Mouse (Mus musculus): ENCODE measurements at regions not wholly inside any gene's neighbourhood (a gene's known extent, or its start where the extent isn't known, plus 50 kb on each side); places are given as distances from the start of the nearest gene placed in this dataset.
A peak's percentile ranks its signal among the peaks of the same experiment; 100 is the strongest.

DNA sequence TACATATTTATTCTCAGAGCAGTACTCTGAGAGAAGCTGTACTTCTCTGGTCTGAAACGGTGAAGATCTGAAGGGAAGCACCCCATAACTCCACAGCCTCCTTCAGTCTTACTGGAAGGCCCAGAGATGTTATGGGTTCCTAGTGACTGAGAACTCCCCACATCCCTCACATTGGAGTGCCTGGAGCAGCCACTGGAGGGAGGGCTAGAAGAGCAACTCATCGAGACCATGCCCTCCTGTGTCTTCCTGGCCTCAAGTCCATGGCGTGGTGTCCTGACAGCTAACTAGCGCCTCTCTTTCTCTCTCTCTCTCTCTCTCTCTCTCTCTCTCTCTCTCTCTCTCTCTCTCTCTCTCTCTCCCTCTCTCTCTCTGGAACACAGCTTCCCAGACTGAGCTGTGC lies 340.4 kb downstream of the Mctp2 start:
- H3K4me1 ChIP-seq (ENCODE audit: control insufficient read depth, insufficient read depth, low read length): peaks cover 4% of the 10 kb centered on the region
- H3K79me2 ChIP-seq (replicated peaks; ENCODE audit: control insufficient read depth, insufficient read depth, low read length): no peaks in the 10 kb centered on the region
- TF ChIP-seq CTCF (IDR thresholded peaks at IDR 0.05) (peak; percentile 21; the same call in 1 of the 2 replicates), POLR2A (IDR thresholded peaks at IDR 0.05; ENCODE audit: insufficient read depth, low read depth, low read length) (no peak)
- H3K4me3 ChIP-seq: no peak overlapping the region
- no peaks in the 10 kb centered on the region for H3K27me3 ChIP-seq (ENCODE audit: control insufficient read depth, insufficient read depth, low read length)
- intact Hi-C loops (cut with DNase I): loop anchor here (10.0 kb wide), 1 partner anchor 1601 kb away; the partner anchor contains the start of gene Nr2f2
- no peak overlapping the region for H3K27ac ChIP-seq
- 63% methylated on average over 4 of the region's 4 CpGs for WGBS
- no peak overlapping the region for H3K9ac ChIP-seq (ENCODE audit: low read depth, low read length)
- DNase-seq: no peak
- no peaks in the 10 kb centered on the region for H3K36me3 ChIP-seq (ENCODE audit: control insufficient read depth, insufficient read depth, low read length)

DNA sequence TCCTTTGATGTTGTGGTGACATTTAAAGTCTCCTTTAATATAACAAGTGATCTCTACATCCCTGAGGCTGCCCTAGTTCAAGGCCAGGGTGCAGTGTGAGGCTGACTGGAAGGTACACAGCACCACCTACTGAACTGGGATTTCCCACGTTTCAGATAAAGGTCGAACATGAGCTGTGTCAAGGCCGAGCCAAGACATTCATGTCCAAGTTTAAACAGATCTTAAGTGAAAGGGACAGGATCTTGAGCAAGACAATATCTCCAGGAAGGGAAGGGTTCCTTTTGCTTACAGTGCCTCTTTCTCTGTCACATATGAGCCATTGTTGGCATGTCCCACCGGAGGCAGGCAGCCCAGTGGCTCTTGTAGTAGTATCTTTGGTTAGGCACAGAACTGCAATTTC lies 343.0 kb downstream of the Mctp2 start:
- intact Hi-C loops (cut with DNase I): loop anchor here (5.0 to 10.0 kb wide), 4 partner anchors 91 to 1599 kb away; partner anchors contain the start of gene Nr2f2
- Histone ChIP-seq H3K79me2 (replicated peaks; ENCODE audit: control insufficient read depth, insufficient read depth, low read length) (no peaks in the 10 kb centered on the region), H3K9ac (ENCODE audit: low read depth, low read length) (no peak overlapping the region), H3K36me3 (ENCODE audit: control insufficient read depth, insufficient read depth, low read length) (no peaks in the 10 kb centered on the region), H3K4me1 (ENCODE audit: control insufficient read depth, insufficient read depth, low read length) (peaks cover 8% of the 10 kb centered on the region), H3K27ac (no peak overlapping the region; the same call in 1 of the 2 replicates), H3K27me3 (ENCODE audit: control insufficient read depth, insufficient read depth, low read length) (no peaks in the 10 kb centered on the region), H3K4me3 (no peak overlapping the region)
- peak; percentile 20 to 49 for DNase-seq
- TF ChIP-seq EP300 (IDR thresholded peaks at IDR 0.05; ENCODE audit: insufficient read depth, low read depth, low read length) (no peak; the same call in 1 of the 2 replicates), POLR2A (IDR thresholded peaks at IDR 0.05; ENCODE audit: insufficient read depth, low read depth, low read length) (no peak), CTCF (IDR thresholded peaks at IDR 0.05) (peak; percentile 62)
- 28% methylated on average over 4 of the region's 4 CpGs for WGBS

DNA sequence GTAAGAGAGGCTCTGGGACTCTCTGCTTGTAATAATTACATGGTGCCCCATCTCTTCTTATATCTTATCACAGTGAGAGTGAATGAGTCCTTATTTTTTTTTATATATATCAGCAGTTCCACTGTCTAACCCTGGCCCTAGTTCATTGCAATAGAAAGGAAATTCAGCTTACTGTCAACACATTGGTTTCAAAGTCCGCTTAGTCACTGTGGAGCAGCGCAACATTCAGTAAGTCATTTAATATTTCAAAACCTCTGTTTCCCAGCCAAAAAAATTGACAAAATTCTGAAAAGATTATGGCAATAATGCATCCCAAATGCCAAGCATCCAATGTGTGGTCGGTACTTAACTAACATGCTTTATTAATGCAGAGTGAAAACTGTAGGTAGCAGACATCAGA lies 343.6 kb downstream of the Mctp2 start:
- no peak for DNase-seq
- Histone ChIP-seq H3K79me2 (replicated peaks; ENCODE audit: control insufficient read depth, insufficient read depth, low read length) (no peaks in the 10 kb centered on the region), H3K4me1 (ENCODE audit: control insufficient read depth, insufficient read depth, low read length) (peaks cover 8% of the 10 kb centered on the region), H3K27me3 (ENCODE audit: control insufficient read depth, insufficient read depth, low read length) (no peaks in the 10 kb centered on the region), H3K9ac (ENCODE audit: low read depth, low read length) (no peak overlapping the region), H3K27ac (no peak overlapping the region), H3K4me3 (no peak overlapping the region), H3K36me3 (ENCODE audit: control insufficient read depth, insufficient read depth, low read length) (no peaks in the 10 kb centered on the region)
- intact Hi-C loops (cut with DNase I): loop anchor here (5.0 to 10.0 kb wide), 4 partner anchors 91 to 1598 kb away; partner anchors contain the start of gene Nr2f2
- WGBS: 83% methylated on average over 3 of the region's 3 CpGs
- no peak for TF ChIP-seq EP300 (IDR thresholded peaks at IDR 0.05; ENCODE audit: insufficient read depth, low read depth, low read length)

DNA sequence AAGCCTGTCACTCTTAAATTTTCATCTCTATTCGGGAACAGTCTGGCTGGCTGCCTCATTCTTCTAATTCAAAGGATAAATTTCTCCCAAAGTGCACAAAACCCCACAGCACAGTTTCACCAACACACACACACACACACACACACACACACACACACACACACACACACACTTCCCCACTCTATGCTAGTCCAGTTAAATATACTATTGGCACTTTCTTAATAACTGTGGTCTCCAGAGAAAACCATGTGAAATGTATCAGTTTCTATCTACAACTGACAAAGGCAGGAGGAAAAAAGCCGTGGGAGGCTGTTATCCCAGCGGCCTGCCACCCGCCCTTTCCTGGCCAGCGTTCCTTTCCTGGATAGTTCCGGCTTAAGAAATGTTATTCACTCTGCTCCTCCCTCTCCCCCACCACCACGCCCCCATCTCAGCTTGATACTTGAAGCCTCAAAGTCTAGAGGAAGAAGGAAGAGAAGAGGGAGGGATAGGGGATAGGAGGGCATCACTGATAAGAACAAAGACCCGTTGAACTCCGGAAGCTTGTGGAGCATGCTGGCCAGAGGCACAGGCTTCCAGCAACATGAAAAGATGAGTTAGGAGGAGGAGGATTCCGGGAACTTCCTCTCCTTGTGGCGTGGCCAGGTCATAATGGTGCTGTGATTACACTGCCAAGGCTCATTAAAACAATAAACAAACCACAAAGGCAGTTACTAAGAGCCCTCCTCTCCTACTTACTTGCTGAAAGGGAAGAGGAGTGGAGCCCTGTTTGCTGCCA lies 345.8 kb downstream of the Mctp2 start:
- Histone ChIP-seq H3K36me3 (ENCODE audit: control insufficient read depth, insufficient read depth, low read length) (no peaks in the 10 kb centered on the region), H3K79me2 (replicated peaks; ENCODE audit: control insufficient read depth, insufficient read depth, low read length) (no peaks in the 10 kb centered on the region), H3K27me3 (ENCODE audit: control insufficient read depth, insufficient read depth, low read length) (no peaks in the 10 kb centered on the region), H3K27ac (no peak overlapping the region; the same call in 1 of the 2 replicates), H3K4me1 (ENCODE audit: control insufficient read depth, insufficient read depth, low read length) (peaks cover 8% of the 10 kb centered on the region), H3K9ac (ENCODE audit: low read depth, low read length) (no peak overlapping the region), H3K4me3 (no peak overlapping the region)
- TF ChIP-seq CTCF (IDR thresholded peaks at IDR 0.05) (no peak), POLR2A (IDR thresholded peaks at IDR 0.05; ENCODE audit: insufficient read depth, low read depth, low read length) (no peak), EP300 (IDR thresholded peaks at IDR 0.05; ENCODE audit: insufficient read depth, low read depth, low read length) (0 out of 2 replicates have a peak, but pooled peaks have one; percentile 14)
- DNase-seq: peak; percentile 52 to 72
- WGBS: 2% methylated on average over 11 of the region's 11 CpGs
- intact Hi-C loops (cut with DNase I): loop anchor here (1.0 to 10.0 kb wide), 6 partner anchors 88 to 1596 kb away; partner anchors contain the start of gene Nr2f2

DNA sequence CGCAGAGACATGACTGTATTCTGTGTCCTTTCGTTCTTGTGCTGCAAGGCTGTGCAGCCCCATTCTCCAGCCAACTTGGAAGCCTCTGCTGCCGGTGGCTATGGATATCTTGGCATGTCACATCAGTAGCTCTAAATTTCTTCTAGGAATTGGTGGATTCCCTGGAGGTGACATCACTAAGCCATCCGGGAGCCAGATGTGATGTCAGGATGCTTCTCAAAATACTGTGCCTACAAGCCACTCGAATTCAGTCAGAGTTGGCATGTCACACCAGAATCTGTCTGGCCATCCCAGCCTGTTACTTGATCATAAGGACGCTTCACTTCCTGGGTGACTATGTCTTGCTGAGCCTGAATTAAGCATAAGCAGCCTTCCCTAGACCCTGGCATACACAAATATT lies 359.9 kb downstream of the Mctp2 start:
- intact Hi-C loops (cut with DNase I): no loop called here
- TF ChIP-seq POLR2A (IDR thresholded peaks at IDR 0.05; ENCODE audit: insufficient read depth, low read depth, low read length): no peak
- no peak for TF ChIP-seq CTCF (IDR thresholded peaks at IDR 0.05)
- no peak for TF ChIP-seq EP300 (IDR thresholded peaks at IDR 0.05; ENCODE audit: insufficient read depth, low read depth, low read length)
- no peak for DNase-seq
- no peaks in the 10 kb centered on the region for H3K36me3 ChIP-seq (ENCODE audit: control insufficient read depth, insufficient read depth, low read length)
- H3K4me3 ChIP-seq: no peak overlapping the region
- H3K79me2 ChIP-seq (replicated peaks; ENCODE audit: control insufficient read depth, insufficient read depth, low read length): no peaks in the 10 kb centered on the region
- no peak overlapping the region for H3K9ac ChIP-seq (ENCODE audit: low read depth, low read length)
- no peak overlapping the region for H3K27ac ChIP-seq
- no peaks in the 10 kb centered on the region for H3K27me3 ChIP-seq (ENCODE audit: control insufficient read depth, insufficient read depth, low read length)
- H3K4me1 ChIP-seq (ENCODE audit: control insufficient read depth, insufficient read depth, low read length): no peaks in the 10 kb centered on the region; the same call in 1 of the 2 replicates
- WGBS: 57% methylated on average over 6 of the region's 6 CpGs
